Mouse (Mus musculus): ENCODE data around the gene D630003M21Rik.

GRCm38 (mm10) chr2:158163034-158163433 lies 66.0 kb downstream of the D630003M21Rik start:
- TF ChIP-seq EP300 (IDR thresholded peaks at IDR 0.05; ENCODE audit: insufficient read depth, low read depth, low read length) (no peak), CTCF (IDR thresholded peaks at IDR 0.05; ENCODE audit: low read depth, low read length) (no peak), POLR2A (IDR thresholded peaks at IDR 0.05; ENCODE audit: insufficient read depth, low read length) (no peak)

Measured in ES-Bruce4 (cell line).